Mouse (Mus musculus) liver, embryonic 11.5 days (tissue): ENCODE results near the gene Bphl. TPM values are rescaled to one million over a fixed set of nuclear protein-coding genes. Genes with fewer than 3 reads are reported as not detected.

Experiments
- ATAC-seq: fragments of 200-750 bp; cut with Nextera tagmentation; replicated peaks from 2 replicates; pipeline ENCODE4 v1.8.0; 2017; ENCODE audit warnings: moderate number of reproducible peaks, mild to moderate bottlenecking, moderate TSS enrichment, moderate library complexity; ENCODE audit not compliant: low FRiP score
- DNase-seq: peaks from one replicate; pipeline ENCODE4 v3.0.0-alpha.2; 2017; ENCODE audit warnings: low spot score
- H3K27ac ChIP-seq: fragments of 300-500 bp; sonication (generic); 2 replicates; pipeline ENCODE4 v1.5.1; 2014; ENCODE audit warnings: mild to moderate bottlenecking, low read depth, low read length, control low read depth
- H3K27me3 ChIP-seq: fragments of 300-500 bp; sonication (generic); replicated peaks from 2 replicates; pipeline ENCODE4 v1.6.1; 2014; ENCODE audit warnings: low read length, mixed read lengths; ENCODE audit not compliant: control insufficient read depth, insufficient read depth
- H3K36me3 ChIP-seq: fragments of 300-500 bp; sonication (generic); 2 replicates; pipeline ENCODE4 v1.6.1; 2014; ENCODE audit warnings: mild to moderate bottlenecking, low read length, moderate library complexity, mixed read lengths; ENCODE audit not compliant: control insufficient read depth, insufficient read depth
- H3K4me1 ChIP-seq: fragments of 300-500 bp; sonication (generic); replicated peaks from 2 replicates; pipeline ENCODE4 v1.6.1; 2014; ENCODE audit warnings: low read length, mixed read lengths; ENCODE audit not compliant: control insufficient read depth, insufficient read depth
- H3K4me2 ChIP-seq: fragments of 300-500 bp; sonication (generic); 2 replicates; pipeline ENCODE4 v1.6.1; 2014; ENCODE audit warnings: mild to moderate bottlenecking, control low read depth, moderate library complexity
- H3K4me3 ChIP-seq: fragments of 300-500 bp; sonication (generic); 2 replicates; pipeline ENCODE4 v1.5.1; 2014; ENCODE audit warnings: low read depth, low read length, control low read depth
- H3K9ac ChIP-seq: fragments of 300-500 bp; sonication (generic); 2 replicates; pipeline ENCODE4 v1.6.1; 2014; ENCODE audit warnings: low read depth, low read length, control low read depth
- H3K9me3 ChIP-seq: fragments of 300-500 bp; sonication (generic); 2 replicates; pipeline ENCODE4 v1.6.1; 2016; ENCODE audit warnings: low read length, inconsistent platforms, mixed read lengths; ENCODE audit not compliant: control insufficient read depth
- WGBS: fragments of 180-500 bp; shearing (Covaris S2); extraction: QIAGEN DNeasy Blood & Tissue Kit; methylation state at CpG from one replicate; pipeline ENCODE4 v1.1.7; 2014; 5-methylcytosine and 5-hydroxymethylcytosine counted together
- polyA plus RNA-seq: library from polyadenylated mRNA; unstranded; fragments of >200 nt; fragmentation: Nextera tagmentation; extraction: Ambion mirVana; gene quantifications from 2 replicates; pipeline ENCODE4 v1.2.1, GENCODE M21; 2014

The Bphl gene
- polyA plus RNA-seq, 1 experiment from 2014 or later = 32.8 TPM

DNA sequence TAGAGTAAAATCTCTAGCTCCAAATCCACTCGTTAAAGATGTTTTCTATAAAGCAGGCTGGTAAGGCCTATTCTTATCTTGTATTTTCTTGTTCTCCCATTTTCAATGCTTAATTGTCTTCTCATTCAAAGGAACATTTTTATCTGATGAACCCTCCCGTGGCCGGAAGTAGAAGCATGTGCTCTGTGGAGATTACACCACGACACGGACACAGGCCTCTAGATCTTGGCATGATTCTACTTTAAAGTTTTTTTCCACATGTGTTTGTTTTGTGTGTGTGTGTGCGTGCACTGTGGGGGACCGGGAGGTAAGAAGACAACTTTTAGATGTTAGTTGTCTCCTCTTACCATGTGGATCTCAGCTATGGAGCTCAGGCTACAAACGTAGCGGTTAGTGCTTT is 64.5 kb downstream of the Bphl start:
- 49% methylated on average over 9 of the region's 9 CpGs for WGBS
- DNase-seq (no peak), ATAC-seq (0 out of 2 replicates have a peak, but pooled peaks have one; percentile 21)
- no peak overlapping the region for H3K9ac ChIP-seq
- H3K4me3 ChIP-seq = no peak overlapping the region
- peak overlapping the region; percentile 77 for H3K27ac ChIP-seq
- peak overlapping the region; percentile 51; the same call in 1 of the 2 replicates for H3K4me2 ChIP-seq
- H3K9me3 ChIP-seq = no peaks in the 10 kb centered on the region
- H3K27me3 ChIP-seq = no peaks in the 10 kb centered on the region
- peaks cover 13% of the 10 kb centered on the region for H3K4me1 ChIP-seq
- no peaks in the 10 kb centered on the region for H3K36me3 ChIP-seq

DNA sequence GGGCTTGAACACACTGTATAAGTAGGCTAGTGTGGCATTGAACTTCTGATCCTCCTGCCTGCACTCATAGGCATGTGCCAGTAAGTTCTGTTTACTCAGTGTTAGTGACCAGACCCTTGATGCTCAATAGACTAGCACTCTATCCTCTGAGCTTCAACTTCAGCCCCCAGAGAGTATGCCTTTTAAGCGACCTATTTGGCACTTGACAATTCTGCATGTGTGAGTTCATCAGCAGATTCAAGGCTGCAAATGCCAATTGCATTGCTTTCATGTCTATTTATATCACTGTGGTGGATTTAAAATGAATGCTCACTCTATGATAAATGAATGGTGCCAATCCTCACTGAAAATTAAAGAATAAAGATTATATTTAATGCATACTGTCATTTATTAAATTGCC is 68.0 kb downstream of the Bphl start:
- Histone ChIP-seq H3K4me3 (no peak overlapping the region), H3K9ac (no peak overlapping the region), H3K27me3 (no peaks in the 10 kb centered on the region), H3K4me1 (peaks cover 12% of the 10 kb centered on the region), H3K4me2 (no peak overlapping the region), H3K36me3 (no peaks in the 10 kb centered on the region), H3K27ac (no peak overlapping the region), H3K9me3 (no peaks in the 10 kb centered on the region)
- 70% methylated on average over 1 of the region's 1 CpGs for WGBS
- DNase-seq (no peak), ATAC-seq (no peak)

DNA sequence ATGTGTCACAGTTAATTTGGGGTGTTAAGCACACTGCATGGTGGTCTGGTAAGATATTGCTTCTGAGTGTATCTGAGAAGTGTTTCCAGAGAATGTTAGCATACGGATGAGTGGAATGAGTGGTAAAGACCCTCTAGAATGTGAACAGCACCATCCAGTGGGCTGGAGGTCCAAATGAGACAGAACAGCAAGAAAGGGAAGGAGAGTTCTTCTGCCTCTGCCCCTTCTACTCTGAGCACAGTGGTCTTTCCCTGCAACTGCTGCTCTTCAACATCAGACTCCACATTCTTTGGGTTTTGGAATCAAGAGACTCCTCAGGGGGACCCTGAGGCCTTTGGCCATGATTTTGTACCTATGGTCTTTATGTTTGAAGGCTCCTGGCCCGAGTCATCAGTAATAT is 68.9 kb downstream of the Bphl start:
- ATAC-seq (no peak), DNase-seq (no peak)
- Histone ChIP-seq H3K4me3 (no peak overlapping the region), H3K9me3 (no peaks in the 10 kb centered on the region), H3K36me3 (no peaks in the 10 kb centered on the region), H3K27ac (no peak overlapping the region), H3K4me2 (no peak overlapping the region), H3K27me3 (no peaks in the 10 kb centered on the region), H3K4me1 (peaks cover 7% of the 10 kb centered on the region), H3K9ac (no peak overlapping the region)
- WGBS = 75% methylated on average over 2 of the region's 2 CpGs

DNA sequence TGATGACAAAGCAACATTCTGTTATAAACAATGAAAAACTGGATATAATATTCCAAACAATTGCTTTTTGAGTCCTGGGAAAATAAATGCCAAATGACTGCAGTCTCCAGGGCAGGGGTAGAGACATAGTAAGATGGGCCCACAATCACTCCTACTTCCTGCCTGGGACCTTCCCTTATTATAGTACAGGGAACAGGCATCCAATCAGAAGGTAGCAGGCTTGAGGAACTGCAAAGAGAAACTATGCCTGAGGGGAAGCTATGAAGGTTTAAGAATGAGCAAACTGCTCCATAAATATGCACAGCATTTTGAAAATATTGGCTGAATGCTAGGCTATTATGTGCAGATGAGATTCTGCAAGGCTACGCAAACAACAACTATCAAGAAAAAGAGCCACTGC is 69.6 kb downstream of the Bphl start:
- Histone ChIP-seq H3K4me1 (peaks cover 2% of the 10 kb centered on the region; the same call in 1 of the 2 replicates), H3K4me3 (no peak overlapping the region), H3K9ac (no peak overlapping the region), H3K27me3 (no peaks in the 10 kb centered on the region), H3K4me2 (no peak overlapping the region), H3K27ac (no peak overlapping the region), H3K36me3 (no peaks in the 10 kb centered on the region), H3K9me3 (no peaks in the 10 kb centered on the region)
- DNase-seq = no peak
- whole genome bisulfite sequencing = 84% methylated on average over 1 of the region's 1 CpGs
- ATAC-seq = no peak

DNA sequence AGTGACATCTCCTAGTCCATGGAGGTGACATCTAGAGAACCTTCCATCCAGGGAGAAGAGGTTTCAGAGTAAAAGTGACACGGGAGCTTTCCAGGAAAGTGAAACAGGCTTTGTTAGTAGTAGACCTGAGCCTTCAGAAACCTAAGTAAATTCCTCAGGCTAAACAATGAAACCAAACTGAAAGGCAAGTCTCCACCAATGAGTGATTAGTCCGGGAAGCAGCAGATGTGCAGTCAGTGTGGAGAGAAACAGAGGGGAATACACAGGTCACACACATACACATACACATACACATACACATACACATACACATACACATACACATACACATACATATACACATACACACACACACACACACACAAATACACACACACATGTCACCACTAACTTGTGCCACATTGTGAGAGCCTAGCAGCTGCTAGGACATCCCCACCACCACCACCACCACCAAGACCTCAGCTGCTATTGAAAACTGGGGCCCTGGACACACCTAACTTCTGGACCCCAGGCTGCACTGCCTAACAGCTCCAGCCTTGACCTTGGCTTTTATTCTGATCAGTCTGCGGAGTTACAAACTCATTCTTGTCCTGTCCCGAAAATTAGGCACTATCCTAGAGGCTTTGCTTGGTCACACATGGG is 71.8 kb downstream of the Bphl start:
- DNase-seq = no peak
- Histone ChIP-seq H3K9me3 (no peaks in the 10 kb centered on the region), H3K36me3 (no peaks in the 10 kb centered on the region), H3K4me3 (no peak overlapping the region), H3K4me1 (no peaks in the 10 kb centered on the region; the same call in 1 of the 2 replicates), H3K4me2 (no peak overlapping the region), H3K27ac (no peak overlapping the region), H3K9ac (no peak overlapping the region), H3K27me3 (no peaks in the 10 kb centered on the region)
- ATAC-seq = no peak
- WGBS = 73% methylated on average over 4 of the region's 4 CpGs

GRCm38 (mm10) chr13:34109677-34110058 is 72.3 kb downstream of the Bphl start:
- ATAC-seq (no peak), DNase-seq (no peak)
- Histone ChIP-seq H3K36me3 (no peaks in the 10 kb centered on the region), H3K4me1 (peaks cover 3% of the 10 kb centered on the region; the same call in 1 of the 2 replicates), H3K4me2 (no peak overlapping the region), H3K9me3 (no peaks in the 10 kb centered on the region), H3K27ac (no peak overlapping the region), H3K27me3 (no peaks in the 10 kb centered on the region), H3K4me3 (no peak overlapping the region), H3K9ac (no peak overlapping the region)
- 57% methylated on average over 4 of the region's 4 CpGs for WGBS

GRCm38 (mm10) chr13:34111019-34111418 is 73.6 kb downstream of the Bphl start:
- peaks cover 10% of the 10 kb centered on the region for H3K4me1 ChIP-seq
- no peaks in the 10 kb centered on the region for H3K36me3 ChIP-seq
- no peak overlapping the region for H3K27ac ChIP-seq
- 69% methylated on average over 5 of the region's 5 CpGs for WGBS
- DNase-seq (no peak), ATAC-seq (no peak)
- H3K4me2 ChIP-seq = no peak overlapping the region
- no peaks in the 10 kb centered on the region for H3K9me3 ChIP-seq
- H3K9ac ChIP-seq = no peak overlapping the region
- no peak overlapping the region for H3K4me3 ChIP-seq
- H3K27me3 ChIP-seq = no peaks in the 10 kb centered on the region

DNA sequence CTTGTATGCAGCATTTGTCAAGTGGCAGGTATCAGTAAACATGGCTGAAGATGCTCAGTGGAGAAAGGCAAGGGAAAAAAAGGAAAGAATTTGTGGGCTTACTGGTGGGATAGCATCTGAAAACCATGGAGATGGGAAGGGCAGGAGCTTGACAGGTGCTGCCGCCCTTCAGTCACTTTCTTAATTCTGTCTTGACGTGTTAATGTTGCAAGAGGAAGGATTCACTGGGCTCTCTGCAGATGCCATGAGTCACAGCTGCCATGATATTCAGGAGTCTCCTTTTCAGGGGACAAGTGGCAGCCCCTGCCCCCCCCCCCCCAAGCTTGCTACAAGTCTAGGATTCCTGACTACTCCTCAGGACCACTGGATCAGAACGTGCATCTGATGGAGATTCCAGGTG is 74.5 kb downstream of the Bphl start:
- H3K36me3 ChIP-seq = no peaks in the 10 kb centered on the region
- peaks cover 18% of the 10 kb centered on the region for H3K4me1 ChIP-seq
- H3K4me2 ChIP-seq = no peak overlapping the region
- no peaks in the 10 kb centered on the region for H3K9me3 ChIP-seq
- no peak overlapping the region for H3K27ac ChIP-seq
- DNase-seq = no peak
- ATAC-seq = no peak
- H3K27me3 ChIP-seq = no peaks in the 10 kb centered on the region
- H3K4me3 ChIP-seq = no peak overlapping the region
- 74% methylated on average over 3 of the region's 3 CpGs for WGBS
- no peak overlapping the region for H3K9ac ChIP-seq

DNA sequence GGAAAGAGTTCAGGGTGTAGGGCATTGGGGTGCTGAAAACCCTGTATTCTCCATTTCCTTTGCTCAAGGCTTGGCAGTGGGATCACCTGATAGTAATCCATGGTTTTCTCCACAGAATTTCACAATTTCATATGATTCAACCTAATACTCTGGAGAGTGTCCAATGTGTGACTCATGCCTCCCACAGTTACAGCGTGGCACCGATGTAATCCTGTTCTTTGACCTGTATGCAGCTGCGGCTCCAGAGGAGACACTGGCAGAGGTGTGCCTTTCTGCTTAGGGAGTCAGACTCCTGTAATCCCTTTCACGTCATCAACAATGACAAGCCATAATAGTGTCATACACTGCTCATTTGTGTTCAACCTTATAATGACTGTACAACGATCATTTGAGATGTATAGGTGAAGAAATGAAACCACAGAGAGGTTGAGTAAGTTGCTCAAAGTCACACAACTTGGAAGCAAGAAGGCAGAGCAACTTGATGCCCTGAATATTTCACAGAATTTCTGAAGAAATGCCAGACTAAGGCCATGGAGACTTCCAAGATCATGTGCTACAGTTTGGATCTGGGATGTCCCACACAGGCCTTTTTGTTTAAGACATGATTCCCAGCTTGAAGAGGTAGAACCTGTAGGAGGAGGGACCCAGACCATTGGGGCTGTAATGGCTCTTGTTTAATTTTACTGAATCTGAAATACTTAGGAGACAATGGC is 75.1 kb downstream of the Bphl start:
- Histone ChIP-seq H3K4me2 (no peak overlapping the region), H3K4me3 (no peak overlapping the region), H3K9me3 (no peaks in the 10 kb centered on the region), H3K36me3 (no peaks in the 10 kb centered on the region), H3K4me1 (peaks cover 18% of the 10 kb centered on the region), H3K9ac (no peak overlapping the region), H3K27ac (no peak overlapping the region), H3K27me3 (no peaks in the 10 kb centered on the region)
- 77% methylated on average over 5 of the region's 5 CpGs for WGBS
- ATAC-seq = no peak
- DNase-seq = no peak
